Mouse (Mus musculus): ENCODE measurements around the gene Ankdd1b.

DNA sequence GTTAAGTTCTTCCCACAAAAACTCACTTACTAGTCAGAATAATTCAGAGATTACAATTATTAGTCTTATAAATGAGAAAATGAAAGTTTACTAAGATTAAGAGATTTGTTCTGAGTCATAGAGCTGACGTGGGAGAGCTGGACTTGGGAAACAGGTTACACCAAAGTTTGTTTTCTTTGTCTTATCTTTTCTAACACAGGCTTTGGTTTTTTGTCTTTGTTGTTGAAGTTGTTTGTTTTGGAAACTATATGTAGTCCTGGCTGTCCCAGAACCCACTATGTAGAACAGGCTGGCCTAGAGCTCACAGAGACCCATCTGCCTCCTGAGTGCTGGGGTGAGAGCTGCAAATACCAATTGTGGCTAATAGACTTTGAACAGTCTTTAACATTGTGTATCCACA lies 40.3 kb upstream of the Ankdd1b start:
- TF ChIP-seq CTCF (IDR thresholded peaks at IDR 0.05; ENCODE audit: low read depth) (no peak), EP300 (IDR thresholded peaks at IDR 0.05; ENCODE audit: low read depth) (no peak)
